Mouse (Mus musculus) ES-Bruce4 (cell line): Measurements from ENCODE around the gene Sgta. TPM values are rescaled to one million over a fixed set of nuclear protein-coding genes. Genes with fewer than 3 reads are reported as not detected.

Experiments
- H3K27ac ChIP-seq: 2 replicates; pipeline ENCODE4 v1.5.1; 2012; ENCODE audit warnings: low read length, inconsistent platforms; ENCODE audit not compliant: insufficient read depth
- H3K27me3 ChIP-seq: 2 replicates; pipeline ENCODE4 v1.6.1; 2012; ENCODE audit warnings: mild to moderate bottlenecking, low read length, inconsistent platforms; ENCODE audit not compliant: control insufficient read depth, poor library complexity, insufficient read depth, severe bottlenecking
- H3K36me3 ChIP-seq: 2 replicates; pipeline ENCODE4 v1.6.1; 2012; ENCODE audit warnings: inconsistent platforms, mild to moderate bottlenecking, low read length, moderate library complexity; ENCODE audit not compliant: control insufficient read depth, poor library complexity, insufficient read depth, severe bottlenecking
- H3K4me1 ChIP-seq: one replicate; pipeline ENCODE4 v1.8.1; 2011; ENCODE audit warnings: low read length; ENCODE audit not compliant: control insufficient read depth, insufficient read depth
- H3K4me3 ChIP-seq: 2 replicates; pipeline ENCODE4 v1.5.1; 2011; ENCODE audit warnings: low read depth, mild to moderate bottlenecking, low read length
- H3K9ac ChIP-seq: 2 replicates; pipeline ENCODE4 v1.6.1; 2012; ENCODE audit warnings: low read depth, mild to moderate bottlenecking, inconsistent platforms; ENCODE audit not compliant: poor library complexity, severe bottlenecking
- H3K9me3 ChIP-seq: replicated peaks from 2 replicates; pipeline ENCODE4 v1.6.1; 2012; ENCODE audit warnings: mild to moderate bottlenecking, low read length, inconsistent platforms; ENCODE audit not compliant: control insufficient read depth, poor library complexity, insufficient read depth, severe bottlenecking
- CTCF ChIP-seq: IDR thresholded peaks from one replicate; pipeline ENCODE4 v1.8.1; 2011; ENCODE audit warnings: low read depth, low read length
- EP300 ChIP-seq: IDR thresholded peaks from 2 replicates; pipeline ENCODE4 v1.6.1; 2011; ENCODE audit warnings: low read depth, low read length; ENCODE audit not compliant: insufficient read depth
- POLR2A ChIP-seq: IDR thresholded peaks from one replicate; pipeline ENCODE4 v1.8.1; 2011; ENCODE audit warnings: low read length; ENCODE audit not compliant: insufficient read depth
- polyA plus RNA-seq: library from polyadenylated mRNA; stranded (reverse); fragments of >200 nt; gene quantifications from 2 replicates; pipeline ENCODE4 v1.2.4, GENCODE M21; 2011; ENCODE audit warnings: low read depth; ENCODE audit not compliant: missing spikeins, insufficient read depth, insufficient read length

Gene Sgta
- polyA plus RNA-seq, 1 experiment: 110 TPM

GRCm38 (mm10) chr10:81025047-81025621, 34.8 kb downstream of the Sgta start:
- Histone ChIP-seq H3K9ac (no peak overlapping the region), H3K4me3 (peak overlapping the region; percentile 47)

GRCm38 (mm10) chr10:81024346-81024937, 35.5 kb downstream of the Sgta start:
- Histone ChIP-seq H3K36me3 (no peaks in the 10 kb centered on the region), H3K27ac (no peak overlapping the region), H3K27me3 (no peaks in the 10 kb centered on the region), H3K4me1 (peaks cover 2% of the 10 kb centered on the region), H3K9ac (no peak overlapping the region), H3K4me3 (no peak overlapping the region), H3K9me3 (no peaks in the 10 kb centered on the region)
- no peak for TF ChIP-seq POLR2A
- no peak for TF ChIP-seq CTCF
- TF ChIP-seq EP300: no peak

More at GRCm38 (mm10) chr10:81025047-81025621, 34.8 kb downstream of the Sgta start:
- no peak overlapping the region for H3K27ac ChIP-seq
- H3K36me3 ChIP-seq: no peaks in the 10 kb centered on the region
- H3K4me1 ChIP-seq: peaks cover 2% of the 10 kb centered on the region
- no peak for TF ChIP-seq CTCF
- TF ChIP-seq POLR2A: no peak
- TF ChIP-seq EP300: no peak
- no peaks in the 10 kb centered on the region for H3K27me3 ChIP-seq
- no peaks in the 10 kb centered on the region for H3K9me3 ChIP-seq

- H3K27ac ChIP-seq: no peak overlapping the region
- no peaks in the 10 kb centered on the region for H3K9me3 ChIP-seq
- peaks cover 3% of the 10 kb centered on the region for H3K4me1 ChIP-seq
- H3K27me3 ChIP-seq: no peaks in the 10 kb centered on the region
- no peak overlapping the region for H3K9ac ChIP-seq
- no peak overlapping the region for H3K4me3 ChIP-seq
- H3K36me3 ChIP-seq: no peaks in the 10 kb centered on the region
- TF ChIP-seq POLR2A: no peak
- peak; percentile 90 for TF ChIP-seq CTCF
- no peak for TF ChIP-seq EP300
Observed at GRCm38 (mm10) chr10:81022744-81023143, 37.2 kb downstream of the Sgta start.

GRCm38 (mm10) chr10:81021547-81022110, 38.4 kb downstream of the Sgta start:
- Histone ChIP-seq H3K27me3 (no peaks in the 10 kb centered on the region), H3K4me1 (peaks cover 3% of the 10 kb centered on the region), H3K27ac (no peak overlapping the region), H3K9me3 (no peaks in the 10 kb centered on the region), H3K4me3 (peak overlapping the region; percentile 23), H3K36me3 (no peaks in the 10 kb centered on the region), H3K9ac (no peak overlapping the region)
- TF ChIP-seq POLR2A: no peak

GRCm38 (mm10) chr10:81020207-81020606, 39.8 kb downstream of the Sgta start:
- TF ChIP-seq POLR2A (no peak), EP300 (no peak), CTCF (no peak)
- H3K4me3 ChIP-seq: no peak overlapping the region
- H3K9ac ChIP-seq: no peak overlapping the region
- H3K36me3 ChIP-seq: no peaks in the 10 kb centered on the region
- no peak overlapping the region for H3K27ac ChIP-seq
- peaks cover 2% of the 10 kb centered on the region for H3K4me1 ChIP-seq
- no peaks in the 10 kb centered on the region for H3K27me3 ChIP-seq
- no peaks in the 10 kb centered on the region for H3K9me3 ChIP-seq

GRCm38 (mm10) chr10:81019687-81020086, 40.3 kb downstream of the Sgta start:
- no peak overlapping the region for H3K4me3 ChIP-seq
- peaks cover 2% of the 10 kb centered on the region for H3K4me1 ChIP-seq
- no peaks in the 10 kb centered on the region for H3K9me3 ChIP-seq
- no peak for TF ChIP-seq EP300
- TF ChIP-seq POLR2A: no peak
- no peak for TF ChIP-seq CTCF
- peak overlapping the region; percentile 20 for H3K9ac ChIP-seq
- no peak overlapping the region for H3K27ac ChIP-seq
- no peaks in the 10 kb centered on the region for H3K36me3 ChIP-seq
- H3K27me3 ChIP-seq: no peaks in the 10 kb centered on the region
